Comparison of ENCODE assay signal across 8 mouse cellular contexts in the genomic region with DNA sequence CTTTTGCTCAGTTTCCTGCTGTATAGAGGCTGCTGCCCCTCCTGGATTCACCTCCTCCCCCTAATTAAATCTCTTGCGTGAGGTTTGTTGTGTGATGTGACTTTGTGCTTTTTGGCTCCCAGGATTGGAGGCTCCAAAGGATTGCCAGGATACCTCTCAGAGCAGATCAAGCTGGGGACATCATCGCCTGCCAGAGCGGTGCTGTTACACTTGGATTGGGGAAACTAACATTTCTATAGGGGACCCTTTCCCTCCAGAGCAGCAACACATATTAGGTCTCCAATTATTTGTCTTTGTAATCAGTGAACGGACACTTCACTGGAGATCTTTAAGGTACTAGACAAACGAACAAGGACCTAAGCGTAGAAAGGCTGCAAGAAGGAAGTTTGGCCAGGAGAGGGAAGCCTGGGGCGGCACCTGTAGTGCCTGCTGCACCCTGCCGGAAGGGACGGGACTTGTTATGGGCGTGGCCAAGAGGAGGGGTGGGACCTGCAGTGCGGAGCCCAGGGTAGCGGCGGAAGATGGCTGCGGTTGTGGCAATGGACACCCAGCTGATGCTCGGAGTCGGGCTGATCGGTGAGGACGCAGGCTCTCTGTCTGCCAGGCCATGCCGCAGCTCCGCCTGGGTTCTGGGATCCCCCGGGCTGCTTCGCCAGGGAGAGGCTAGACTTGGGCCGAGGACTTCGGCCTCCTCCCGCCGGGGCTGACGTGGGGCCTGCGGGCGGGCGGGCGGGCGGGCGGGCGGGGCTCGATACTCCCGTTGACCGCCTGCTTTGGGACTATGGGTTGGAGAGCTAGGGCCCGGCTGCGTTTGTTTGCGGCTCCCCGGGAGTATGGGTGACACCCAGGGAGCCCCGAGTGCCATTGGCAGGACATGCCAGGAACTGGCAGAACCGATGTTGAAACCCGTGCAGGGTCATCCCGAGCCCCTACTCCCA. TPM values are rescaled to one million over a fixed set of nuclear protein-coding genes. Genes with fewer than 3 reads are reported as not detected.
DNase-seq lines count a peak whose midpoint lies in the region; ATAC-seq lines count a peak whose summit lies in the region.

A gene (plus strand): TSS at position 488 of the 938 bp plus-strand sequence.

- 0 out of 2 replicates have a peak, but pooled peaks cover 5% of the 10 kb centered on the region for H3K36me3 ChIP-seq in hindbrain, embryonic 15.5 days

- WGBS in hindbrain, embryonic 15.5 days: 2% methylated on average over 41 of the region's 45 CpGs

- H3K9me3 ChIP-seq in hindbrain, embryonic 15.5 days: no peaks in the 10 kb centered on the region

- H3K4me1 ChIP-seq in hindbrain, embryonic 15.5 days (replicated peaks): peaks cover 14% of the 10 kb centered on the region

- H3K27me3 ChIP-seq in hindbrain, embryonic 15.5 days: no peaks in the 10 kb centered on the region

- peak within 1 kb of the TSS; percentile 58 for H3K4me2 ChIP-seq in hindbrain, embryonic 15.5 days

- ATAC-seq in hindbrain, embryonic 15.5 days (ENCODE audit: low FRiP score, low read depth): peak; percentile 99

- peak within 1 kb of the TSS; percentile 83 for H3K4me3 ChIP-seq in hindbrain, embryonic 15.5 days

- peak within 1 kb of the TSS; percentile 84 for H3K9ac ChIP-seq in hindbrain, embryonic 15.5 days

- peak; percentile 94 for DNase-seq in T-cell, adult 2 months (ENCODE audit: low spot score)
- peak; percentile 86 to 88 for DNase-seq in cerebellum, postnatal 36 days
- peak; percentile 90 to 91 for DNase-seq in frontal cortex, postnatal 36 days (ENCODE audit: low spot score in 2 of 2)
- peak; percentile 81 for DNase-seq in left cerebral cortex, adult 11 months (ENCODE audit: low spot score)
- peak; percentile 94 to 95 for DNase-seq in lung, postnatal 4 days
- DNase-seq in retina, postnatal 7 days (ENCODE audit: low read depth, low spot score): peak; percentile 79
- DNase-seq in urinary bladder, adult 2 months (ENCODE audit: low spot score): peak; percentile 78

- peak within 1 kb of the TSS; percentile 82 for H3K27ac ChIP-seq in hindbrain, embryonic 15.5 days (replicated peaks)

RNA-seq across cellular contexts. Expression of the gene that starts here (rescaled TPM):
- polyA plus RNA-seq in hindbrain, embryonic 15.5 days (2015; fragmentation: Nextera tagmentation; extraction: Ambion mirVana): 41.2 and 42.9 TPM in 2 replicates
- polyA plus RNA-seq in urinary bladder, adult 2 months (2012; rRNA removed): 31.2 and 34.0 TPM in 2 replicates

Comparison
In these comparisons a context has a peak if more than half of its experiments do, and no peak if none do; other contexts are left out.
1. Peak in every context shown above with its lines: DNase-seq, ATAC-seq, H3K4me3 ChIP-seq and H3K27ac ChIP-seq.